Mouse (Mus musculus): ENCODE data around the gene Col6a3. TPM values are rescaled to one million over a fixed set of nuclear protein-coding genes. Genes with fewer than 3 reads are reported as not detected.

Gene Col6a3
- polyA plus RNA-seq, 1 experiment from 2014 or later = 12.4 TPM

GRCm38 (mm10) chr1:90723325-90723724, 120.4 kb downstream of the Col6a3 start:
- H3K27me3 ChIP-seq (replicated peaks) = no peaks in the 10 kb centered on the region
- no peak overlapping the region for H3K4me2 ChIP-seq
- no peaks in the 10 kb centered on the region for H3K9me3 ChIP-seq
- peaks cover 7% of the 10 kb centered on the region for H3K4me1 ChIP-seq
- no peak overlapping the region for H3K9ac ChIP-seq
- H3K4me3 ChIP-seq = no peak overlapping the region
- no peak overlapping the region for H3K27ac ChIP-seq (replicated peaks)
- no peaks in the 10 kb centered on the region for H3K36me3 ChIP-seq
- no peak for ATAC-seq (ENCODE audit: extremely low read depth, insufficient number of reproducible peaks, low FRiP score, low TSS enrichment)

GRCm38 (mm10) chr1:90722021-90722420, 121.8 kb downstream of the Col6a3 start:
- H3K27me3 ChIP-seq (replicated peaks) = no peaks in the 10 kb centered on the region
- H3K4me1 ChIP-seq = peaks cover 12% of the 10 kb centered on the region
- H3K9ac ChIP-seq = no peak overlapping the region
- no peak overlapping the region for H3K4me2 ChIP-seq
- H3K36me3 ChIP-seq = no peaks in the 10 kb centered on the region
- ATAC-seq (ENCODE audit: extremely low read depth, insufficient number of reproducible peaks, low FRiP score, low TSS enrichment) = no peak
- no peak overlapping the region for H3K4me3 ChIP-seq
- no peaks in the 10 kb centered on the region for H3K9me3 ChIP-seq
- H3K27ac ChIP-seq (replicated peaks) = no peak overlapping the region

- Histone ChIP-seq H3K4me3 (no peak overlapping the region), H3K27me3 (replicated peaks) (no peaks in the 10 kb centered on the region), H3K9me3 (no peaks in the 10 kb centered on the region), H3K4me1 (peaks cover 12% of the 10 kb centered on the region), H3K9ac (no peak overlapping the region), H3K4me2 (no peak overlapping the region), H3K36me3 (no peaks in the 10 kb centered on the region), H3K27ac (replicated peaks) (no peak overlapping the region)
- no peak for ATAC-seq (ENCODE audit: extremely low read depth, insufficient number of reproducible peaks, low FRiP score, low TSS enrichment)
- WGBS = 63% methylated on average over 7 of the region's 7 CpGs
These were observed 123.0 kb downstream of the Col6a3 start for GRCm38 (mm10) chr1:90720610-90721241.

GRCm38 (mm10) chr1:90718826-90719550, 124.8 kb downstream of the Col6a3 start:
- ATAC-seq (ENCODE audit: extremely low read depth, insufficient number of reproducible peaks, low FRiP score, low TSS enrichment) = no peak
- Histone ChIP-seq H3K27me3 (replicated peaks) (no peaks in the 10 kb centered on the region), H3K9ac (no peak overlapping the region), H3K4me1 (peaks cover 12% of the 10 kb centered on the region), H3K9me3 (no peaks in the 10 kb centered on the region), H3K27ac (replicated peaks) (no peak overlapping the region), H3K4me3 (no peak overlapping the region), H3K36me3 (no peaks in the 10 kb centered on the region), H3K4me2 (no peak overlapping the region)
- WGBS = 62% methylated on average over 6 of the region's 6 CpGs

GRCm38 (mm10) chr1:90716258-90716657, 127.5 kb downstream of the Col6a3 start:
- H3K27ac ChIP-seq (replicated peaks) = no peak overlapping the region
- no peak for ATAC-seq (ENCODE audit: extremely low read depth, insufficient number of reproducible peaks, low FRiP score, low TSS enrichment)
- no peak overlapping the region for H3K4me3 ChIP-seq
- 0 out of 2 replicates have a peak, but pooled peaks cover 3% of the 10 kb centered on the region for H3K27me3 ChIP-seq (replicated peaks)
- H3K36me3 ChIP-seq = no peaks in the 10 kb centered on the region
- H3K9ac ChIP-seq = no peak overlapping the region
- H3K4me1 ChIP-seq = peaks cover 12% of the 10 kb centered on the region
- 53% methylated on average over 2 of the region's 2 CpGs for WGBS
- no peak overlapping the region for H3K4me2 ChIP-seq
- H3K9me3 ChIP-seq = no peaks in the 10 kb centered on the region

Other genes with a start within 250 kb of the Col6a3 start
- 108 and 121 TPM in 2 replicates for gene Cops8, start 241.0 kb downstream of the Col6a3 start, polyA plus RNA-seq (2015; fragmentation: Nextera tagmentation; extraction: Ambion mirVana)
- gene Mlph, start 71.1 kb upstream of the Col6a3 start, polyA plus RNA-seq (2015; fragmentation: Nextera tagmentation; extraction: Ambion mirVana) = 0.04 and 0.40 TPM in 2 replicates
- gene Prlh, start 109.1 kb upstream of the Col6a3 start, polyA plus RNA-seq (2015; fragmentation: Nextera tagmentation; extraction: Ambion mirVana) = not detected in 2 replicates
- gene Rab17, start 125.7 kb upstream of the Col6a3 start, polyA plus RNA-seq (2015; fragmentation: Nextera tagmentation; extraction: Ambion mirVana) = 0.57 and 1.5 TPM in 2 replicates
- gene Lrrfip1, start 154.8 kb upstream of the Col6a3 start, polyA plus RNA-seq (2015; fragmentation: Nextera tagmentation; extraction: Ambion mirVana) = 122 and 137 TPM in 2 replicates